Mouse (Mus musculus): Measurements from ENCODE around the gene Cngb1. TPM values are rescaled to one million over a fixed set of nuclear protein-coding genes. Genes with fewer than 3 reads are reported as not detected.

The Cngb1 gene
- total RNA-seq, 2 experiments from 2014 or later: 1.1 to 1.9 TPM

- DNase-seq: no peak
These were observed 110.7 kb downstream of the Cngb1 start for GRCm38 (mm10) chr8:95195728-95196127.

- no peak for DNase-seq
These were observed 114.7 kb downstream of the Cngb1 start for GRCm38 (mm10) chr8:95191497-95192175.

Other genes starting within 250 kb of the Cngb1 start
- gene Katnb1, start 225.4 kb downstream of the Cngb1 start, total RNA-seq (2021): 10 to 100 TPM; 13.0 to 15.0 TPM
- 10 to 100 TPM; 61.4 to 63.9 TPM for gene Kifc3, start 103.8 kb downstream of the Cngb1 start, total RNA-seq (2021)
- gene Tepp, start 4.0 kb upstream of the Cngb1 start, total RNA-seq (2021): not detected
- gene Zfp319, start 25.4 kb upstream of the Cngb1 start, total RNA-seq (2021): 10 to 100 TPM; 12.5 to 14.3 TPM
- 10 to 100 TPM; 20.2 to 22.4 TPM for gene Usb1, start 25.7 kb upstream of the Cngb1 start, total RNA-seq (2021)
- 100 to 1,000 TPM; 146 to 149 TPM for gene Mmp15, start 45.7 kb upstream of the Cngb1 start, total RNA-seq (2021)
- 10 to 100 TPM; 66.9 to 72.9 TPM for gene Cfap20, start 128.3 kb upstream of the Cngb1 start, total RNA-seq (2021)
- gene Csnk2a2, start 183.5 kb upstream of the Cngb1 start, total RNA-seq (2021): 10 to 100 TPM; 52.5 to 59.4 TPM
- under 1 TPM; 0.69 to 0.81 TPM for gene Ccdc113, start 227.5 kb upstream of the Cngb1 start, total RNA-seq (2021)